Mouse (Mus musculus): Measurements from ENCODE around the gene Rab44. TPM values are rescaled to one million over a fixed set of nuclear protein-coding genes. Genes with fewer than 3 reads are reported as not detected.
A peak's percentile ranks its signal among the peaks of the same experiment; 100 is the strongest.

Gene Rab44
- polyA plus RNA-seq, 1 experiment from 2014 or later: 6.3 TPM

DNA sequence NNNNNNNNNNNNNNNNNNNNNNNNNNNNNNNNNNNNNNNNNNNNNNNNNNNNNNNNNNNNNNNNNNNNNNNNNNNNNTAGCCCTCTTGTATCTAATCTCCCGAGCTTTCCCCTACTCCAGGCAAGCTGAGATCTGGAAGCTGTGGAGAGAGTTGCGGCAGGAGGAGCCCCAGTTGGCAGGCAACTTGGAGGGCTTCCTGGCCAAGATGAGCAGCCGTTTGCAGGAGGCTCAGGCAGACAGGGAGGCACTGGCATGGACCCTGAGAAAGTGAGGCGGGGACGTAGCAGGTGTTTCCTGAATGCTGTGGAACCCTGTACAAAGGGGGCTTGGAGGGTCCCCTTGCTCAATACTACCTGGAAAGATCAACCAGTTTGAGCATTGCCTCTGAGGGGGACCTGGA is 21.1 kb downstream of the Rab44 start:
- Histone ChIP-seq H3K9me3 (ENCODE audit: low read length) (no peaks in the 10 kb centered on the region), H3K9ac (replicated peaks) (no peak overlapping the region), H3K36me3 (replicated peaks; ENCODE audit: insufficient read depth, low read length) (0 out of 2 replicates have a peak, but pooled peaks cover 2% of the 10 kb centered on the region), H3K27me3 (ENCODE audit: insufficient read depth, low read length) (no peaks in the 10 kb centered on the region), H3K4me3 (ENCODE audit: low read depth, low read length) (no peak overlapping the region), H3K4me2 (ENCODE audit: low read depth, low read length) (no peak overlapping the region), H3K27ac (ENCODE audit: low read depth) (no peak overlapping the region), H3K4me1 (ENCODE audit: insufficient read depth) (peaks cover 7% of the 10 kb centered on the region)
- ATAC-seq (no peak), DNase-seq (no peak)
- TF ChIP-seq EP300 (IDR thresholded peaks at IDR 0.05; ENCODE audit: low read depth): no peak
- TF ChIP-seq CTCF (IDR thresholded peaks at IDR 0.05; ENCODE audit: low read depth): no peak
- WGBS (ENCODE audit: insufficient replicate concordance): 56% methylated on average over 5 of the region's 5 CpGs

DNA sequence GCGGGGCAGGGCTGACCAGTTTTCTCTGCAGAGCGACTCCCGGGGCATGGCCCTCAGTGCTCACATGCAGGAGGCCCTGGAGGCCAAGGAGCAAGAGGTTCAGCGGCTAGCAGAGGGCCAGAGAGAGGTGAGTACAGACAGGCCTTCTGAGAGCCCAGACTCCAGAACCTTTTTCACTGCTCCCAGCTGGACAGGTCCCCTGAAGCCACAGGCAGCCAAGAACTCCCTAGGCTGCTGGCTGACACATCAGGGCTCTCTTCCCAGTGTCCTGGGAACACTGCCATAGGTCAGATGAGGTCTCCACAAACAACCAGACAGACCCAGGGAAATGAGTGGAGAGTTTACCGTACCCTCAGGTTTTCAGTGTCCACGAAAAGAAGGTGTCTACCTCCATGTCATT is 22.3 kb downstream of the Rab44 start:
- no peak overlapping the region for H3K4me3 ChIP-seq (ENCODE audit: low read depth, low read length)
- no peak overlapping the region for H3K27ac ChIP-seq (ENCODE audit: low read depth)
- TF ChIP-seq EP300 (IDR thresholded peaks at IDR 0.05; ENCODE audit: low read depth) (no peak), CTCF (IDR thresholded peaks at IDR 0.05; ENCODE audit: low read depth) (no peak)
- DNase-seq (no peak), ATAC-seq (peak; percentile 47; the same call in 1 of the 2 replicates)
- H3K27me3 ChIP-seq (ENCODE audit: insufficient read depth, low read length): no peaks in the 10 kb centered on the region
- H3K36me3 ChIP-seq (replicated peaks; ENCODE audit: insufficient read depth, low read length): 0 out of 2 replicates have a peak, but pooled peaks cover 2% of the 10 kb centered on the region
- H3K4me1 ChIP-seq (ENCODE audit: insufficient read depth): peaks cover 7% of the 10 kb centered on the region
- no peak overlapping the region for H3K4me2 ChIP-seq (ENCODE audit: low read depth, low read length)
- no peak overlapping the region for H3K9ac ChIP-seq (replicated peaks)
- WGBS (ENCODE audit: insufficient replicate concordance): 60% methylated on average over 6 of the region's 6 CpGs
- H3K9me3 ChIP-seq (ENCODE audit: low read length): no peaks in the 10 kb centered on the region

DNA sequence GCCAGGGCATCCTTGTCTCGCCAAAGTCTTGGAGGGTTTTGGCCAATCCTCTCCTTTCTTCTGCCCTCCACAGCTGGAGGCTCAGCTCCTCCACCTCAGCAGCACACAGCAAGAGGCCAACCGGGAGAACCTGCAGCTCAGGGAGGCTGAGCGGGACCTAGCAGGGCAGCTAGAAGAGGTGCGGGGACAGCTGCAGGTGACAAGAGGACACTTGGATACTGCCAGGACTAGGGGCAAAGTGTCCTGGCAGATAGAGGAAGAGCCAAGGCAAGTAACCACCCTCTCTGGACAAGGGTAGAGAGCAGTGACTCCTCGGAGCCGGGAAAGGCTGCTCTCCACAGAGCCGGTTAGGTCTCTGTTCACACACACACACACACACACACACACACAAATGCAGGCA is 24.0 kb downstream of the Rab44 start:
- Histone ChIP-seq H3K27me3 (ENCODE audit: insufficient read depth, low read length) (no peaks in the 10 kb centered on the region), H3K9ac (replicated peaks) (no peak overlapping the region), H3K4me1 (ENCODE audit: insufficient read depth) (peaks cover 7% of the 10 kb centered on the region), H3K9me3 (ENCODE audit: low read length) (no peaks in the 10 kb centered on the region), H3K4me3 (ENCODE audit: low read depth, low read length) (no peak overlapping the region), H3K27ac (ENCODE audit: low read depth) (no peak overlapping the region), H3K36me3 (replicated peaks; ENCODE audit: insufficient read depth, low read length) (0 out of 2 replicates have a peak, but pooled peaks cover 2% of the 10 kb centered on the region), H3K4me2 (ENCODE audit: low read depth, low read length) (no peak overlapping the region)
- DNase-seq (no peak), ATAC-seq (no peak)
- 78% methylated on average over 7 of the region's 7 CpGs for WGBS (ENCODE audit: insufficient replicate concordance)
- TF ChIP-seq EP300 (IDR thresholded peaks at IDR 0.05; ENCODE audit: low read depth) (no peak), CTCF (IDR thresholded peaks at IDR 0.05; ENCODE audit: low read depth) (no peak)

DNA sequence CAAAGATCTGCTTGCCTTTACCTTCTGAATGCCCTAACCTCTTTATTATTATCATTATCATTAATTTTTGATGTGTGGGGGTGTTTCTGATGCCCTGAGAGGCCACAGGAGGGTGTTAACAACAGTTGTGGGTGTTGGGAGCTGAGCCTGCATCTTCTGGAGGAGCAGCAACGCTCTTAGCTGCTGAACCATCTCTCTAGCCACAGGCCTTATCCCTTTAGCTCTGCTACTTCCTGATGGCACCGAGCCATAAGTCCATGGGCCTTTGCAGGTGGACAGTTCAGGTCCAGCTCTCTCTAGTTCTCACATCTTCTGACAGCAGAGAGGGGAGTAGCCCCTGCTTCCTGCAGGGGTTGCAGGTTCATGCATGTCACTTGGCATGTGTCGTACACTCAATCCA is 27.6 kb downstream of the Rab44 start:
- Histone ChIP-seq H3K9ac (replicated peaks) (no peak overlapping the region), H3K27ac (ENCODE audit: low read depth) (no peak overlapping the region), H3K27me3 (ENCODE audit: insufficient read depth, low read length) (no peaks in the 10 kb centered on the region), H3K4me1 (ENCODE audit: insufficient read depth) (no peaks in the 10 kb centered on the region), H3K4me2 (ENCODE audit: low read depth, low read length) (no peak overlapping the region), H3K4me3 (ENCODE audit: low read depth, low read length) (no peak overlapping the region), H3K36me3 (replicated peaks; ENCODE audit: insufficient read depth, low read length) (0 out of 2 replicates have a peak, but pooled peaks cover 2% of the 10 kb centered on the region), H3K9me3 (ENCODE audit: low read length) (no peaks in the 10 kb centered on the region)
- TF ChIP-seq EP300 (IDR thresholded peaks at IDR 0.05; ENCODE audit: low read depth) (no peak), CTCF (IDR thresholded peaks at IDR 0.05; ENCODE audit: low read depth) (no peak)
- 65% methylated on average over 3 of the region's 3 CpGs for WGBS (ENCODE audit: insufficient replicate concordance)
- DNase-seq (no peak), ATAC-seq (no peak)

DNA sequence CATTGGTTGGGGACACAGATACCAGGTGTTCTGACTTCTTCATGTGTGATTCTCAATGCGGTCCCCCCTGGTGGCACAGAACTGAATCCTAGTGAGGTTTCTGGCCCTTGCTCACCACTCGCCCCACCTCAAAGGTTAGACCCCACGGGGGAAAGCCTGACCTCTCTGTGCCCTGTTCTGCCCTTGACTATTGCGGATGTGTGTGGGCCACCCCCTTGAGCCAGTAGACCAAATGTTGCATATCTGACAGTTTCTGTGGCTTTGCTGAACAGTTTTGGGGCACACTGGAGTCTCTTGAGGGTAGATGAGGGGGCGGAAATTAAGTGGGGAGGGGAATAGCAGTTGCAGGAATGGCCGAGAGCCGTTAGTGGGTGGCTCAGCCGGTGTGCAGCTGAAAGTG is 29.3 kb downstream of the Rab44 start:
- H3K27ac ChIP-seq (ENCODE audit: low read depth): no peak overlapping the region

DNA sequence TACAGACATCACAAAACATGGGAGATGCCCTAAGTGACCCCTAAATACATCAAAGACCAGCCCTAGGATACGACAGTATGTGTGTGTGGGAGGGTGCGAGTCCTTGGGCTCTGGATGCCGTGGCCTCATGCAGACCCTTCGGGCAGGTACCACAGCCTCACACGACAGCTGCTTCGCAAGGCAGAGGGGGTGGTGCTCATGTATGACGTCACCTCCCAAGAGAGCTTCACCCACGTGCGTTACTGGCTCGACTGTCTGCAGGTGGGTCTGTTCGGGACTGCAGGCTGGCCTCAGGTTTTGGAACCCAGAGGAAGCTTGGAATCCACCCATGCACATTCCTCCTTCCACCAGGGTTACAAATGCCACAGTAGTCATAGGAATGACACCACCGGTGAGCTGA is 31.2 kb downstream of the Rab44 start:
- Histone ChIP-seq H3K27me3 (ENCODE audit: insufficient read depth, low read length) (no peaks in the 10 kb centered on the region), H3K4me3 (ENCODE audit: low read depth, low read length) (no peak overlapping the region), H3K9me3 (ENCODE audit: low read length) (no peaks in the 10 kb centered on the region), H3K36me3 (replicated peaks; ENCODE audit: insufficient read depth, low read length) (no peaks in the 10 kb centered on the region), H3K4me2 (ENCODE audit: low read depth, low read length) (no peak overlapping the region), H3K9ac (replicated peaks) (no peak overlapping the region), H3K4me1 (ENCODE audit: insufficient read depth) (no peaks in the 10 kb centered on the region), H3K27ac (ENCODE audit: low read depth) (no peak overlapping the region)
- ATAC-seq: no peak
- DNase-seq: no peak
- 69% methylated on average over 12 of the region's 12 CpGs for WGBS (ENCODE audit: insufficient replicate concordance)
- TF ChIP-seq EP300 (IDR thresholded peaks at IDR 0.05; ENCODE audit: low read depth) (no peak), CTCF (IDR thresholded peaks at IDR 0.05; ENCODE audit: low read depth) (no peak)

More for the DNA sequence above, 29.3 kb downstream of the Rab44 start:
- DNase-seq (no peak), ATAC-seq (no peak)
- no peaks in the 10 kb centered on the region for H3K9me3 ChIP-seq (ENCODE audit: low read length)
- H3K27me3 ChIP-seq (ENCODE audit: insufficient read depth, low read length): no peaks in the 10 kb centered on the region
- no peak overlapping the region for H3K4me2 ChIP-seq (ENCODE audit: low read depth, low read length)
- TF ChIP-seq EP300 (IDR thresholded peaks at IDR 0.05; ENCODE audit: low read depth) (no peak; the same call in 1 of the 2 replicates), CTCF (IDR thresholded peaks at IDR 0.05; ENCODE audit: low read depth) (0 out of 2 replicates have a peak, but pooled peaks have one; percentile 3)
- 0 out of 2 replicates have a peak, but pooled peaks cover 2% of the 10 kb centered on the region for H3K36me3 ChIP-seq (replicated peaks; ENCODE audit: insufficient read depth, low read length)
- no peak overlapping the region for H3K9ac ChIP-seq (replicated peaks)
- H3K4me1 ChIP-seq (ENCODE audit: insufficient read depth): no peaks in the 10 kb centered on the region
- no peak overlapping the region for H3K4me3 ChIP-seq (ENCODE audit: low read depth, low read length)
- WGBS (ENCODE audit: insufficient replicate concordance): 73% methylated on average over 8 of the region's 8 CpGs

DNA sequence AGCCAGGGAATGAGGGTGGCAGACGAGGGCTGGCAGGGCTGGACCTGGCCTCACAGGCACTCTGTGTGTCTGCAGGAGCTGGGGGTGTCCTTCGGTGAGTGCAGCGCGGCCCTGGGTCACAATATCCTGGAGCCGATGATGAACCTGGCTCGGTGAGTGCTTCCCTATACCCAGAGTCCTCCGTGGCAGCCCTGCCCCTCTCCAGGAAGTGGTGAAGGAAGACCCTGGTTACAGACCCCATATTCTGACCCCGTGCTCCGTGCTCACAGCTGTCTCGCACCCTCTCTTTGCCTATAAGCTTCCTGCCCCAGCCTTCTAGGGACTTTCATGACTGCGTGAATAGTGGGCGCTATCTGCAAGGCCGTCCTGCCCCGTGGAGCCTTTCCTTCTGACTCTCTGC is 33.3 kb downstream of the Rab44 start:
- Histone ChIP-seq H3K9ac (replicated peaks) (no peak overlapping the region), H3K9me3 (ENCODE audit: low read length) (no peaks in the 10 kb centered on the region), H3K27me3 (ENCODE audit: insufficient read depth, low read length) (no peaks in the 10 kb centered on the region), H3K4me3 (ENCODE audit: low read depth, low read length) (no peak overlapping the region), H3K36me3 (replicated peaks; ENCODE audit: insufficient read depth, low read length) (no peaks in the 10 kb centered on the region), H3K27ac (ENCODE audit: low read depth) (no peak overlapping the region), H3K4me2 (ENCODE audit: low read depth, low read length) (no peak overlapping the region), H3K4me1 (ENCODE audit: insufficient read depth) (no peaks in the 10 kb centered on the region)
- no peak for ATAC-seq
- TF ChIP-seq EP300 (IDR thresholded peaks at IDR 0.05; ENCODE audit: low read depth) (no peak), CTCF (IDR thresholded peaks at IDR 0.05; ENCODE audit: low read depth) (no peak)
- 75% methylated on average over 14 of the region's 14 CpGs for WGBS (ENCODE audit: insufficient replicate concordance)
- no peak for DNase-seq
